Mouse (Mus musculus) liver, embryonic 14.5 days (tissue): ENCODE results near the gene Nat8l.

Experiments
- CTCF ChIP-seq: IDR thresholded peaks from 2 replicates; pipeline ENCODE4 v1.5.1; 2016; ENCODE audit warnings: antibody characterized with exemption, low read depth, control low read depth
- EP300 ChIP-seq: IDR thresholded peaks from 2 replicates; pipeline ENCODE4 v1.6.1; 2016; ENCODE audit warnings: antibody characterized with exemption, low read depth

DNA sequence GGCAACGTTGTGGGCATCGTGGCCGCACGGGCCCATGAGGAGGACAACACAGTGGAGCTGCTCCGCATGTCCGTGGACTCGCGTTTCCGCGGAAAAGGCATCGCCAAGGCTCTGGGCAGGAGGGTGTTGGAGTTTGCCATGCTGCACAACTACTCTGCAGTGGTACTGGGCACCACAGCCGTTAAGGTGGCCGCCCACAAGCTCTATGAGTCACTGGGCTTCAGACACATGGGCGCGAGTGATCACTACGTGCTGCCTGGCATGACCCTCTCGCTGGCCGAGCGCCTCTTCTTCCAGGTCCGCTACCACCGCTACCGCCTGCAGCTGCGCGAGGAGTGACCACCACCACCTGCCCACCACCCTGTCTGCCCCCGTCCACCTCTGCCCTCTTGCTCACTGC, 5.0 kb downstream of the Nat8l start:
- TF ChIP-seq CTCF (no peak), EP300 (no peak)
